In the genomic region with DNA sequence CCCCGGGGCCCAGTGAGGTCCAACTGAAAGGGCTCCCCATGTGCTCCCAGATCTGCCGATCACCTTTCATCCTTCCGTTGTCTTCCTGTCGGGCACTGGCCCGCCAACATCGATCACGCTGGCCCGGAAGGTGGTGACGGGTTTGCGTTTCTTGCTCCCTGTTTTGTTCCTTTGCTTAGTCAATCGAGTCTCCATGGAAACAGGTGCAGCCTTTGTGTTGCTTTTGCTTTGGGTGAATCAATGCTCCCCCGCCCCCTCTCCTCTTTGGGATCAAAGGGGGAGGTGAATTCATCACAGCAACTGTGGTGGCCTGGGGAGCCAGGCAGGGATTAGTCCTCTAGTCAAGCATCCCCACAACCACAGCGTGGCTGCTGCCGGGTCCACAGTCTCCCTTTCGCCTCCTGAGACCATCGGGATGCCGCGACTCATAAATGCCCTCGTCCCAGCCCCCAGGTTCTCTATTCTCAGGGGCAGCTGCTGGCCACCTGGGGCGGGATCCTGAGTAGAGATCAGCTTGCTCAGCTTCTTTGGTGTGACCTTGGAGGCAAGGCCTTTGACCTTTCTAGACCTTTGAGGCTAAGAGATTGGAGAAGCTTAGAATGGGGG, we compare ENCODE assay signal across 8 mouse cellular contexts. TPM values are rescaled to one million over a fixed set of nuclear protein-coding genes. Genes with fewer than 3 reads are reported as not detected.
DNase-seq lines count a peak whose midpoint lies in the region; ATAC-seq lines count a peak whose summit lies in the region.

No protein-coding gene starts in this region.

- H3K36me3 ChIP-seq in kidney, embryonic 16.5 days (ENCODE audit: insufficient read depth, low read length) = no peaks in the 10 kb centered on the region
- H3K36me3 ChIP-seq in hindbrain, embryonic 13.5 days = no peaks in the 10 kb centered on the region
- H3K36me3 ChIP-seq in midbrain, embryonic 10.5 days = peaks cover 8% of the 10 kb centered on the region

- H3K4me2 ChIP-seq in kidney, embryonic 16.5 days (replicated peaks; ENCODE audit: low read depth, low read length) = peak overlapping the region; percentile 28; the same call in 1 of the 2 replicates
- peak overlapping the region; percentile 46 for H3K4me2 ChIP-seq in hindbrain, embryonic 13.5 days

- no peak overlapping the region for H3K27ac ChIP-seq in kidney, embryonic 16.5 days (ENCODE audit: low read length)
- peak overlapping the region; percentile 18; the same call in 1 of the 2 replicates for H3K27ac ChIP-seq in brown adipose tissue, adult 24 weeks (replicated peaks; ENCODE audit: low read depth, low read length)
- peak overlapping the region; percentile 96 for H3K27ac ChIP-seq in hindbrain, embryonic 13.5 days
- H3K27ac ChIP-seq in midbrain, embryonic 10.5 days (replicated peaks) = peak overlapping the region; percentile 90

- 0 out of 2 replicates have a peak overlapping the region, but pooled peaks have one; percentile 29 for H3K9ac ChIP-seq in kidney, embryonic 16.5 days (replicated peaks; ENCODE audit: low read length)
- peak overlapping the region; percentile 62 for H3K9ac ChIP-seq in hindbrain, embryonic 13.5 days

- DNase-seq in kidney, adult 18-20 months = no peak
- DNase-seq in midbrain, embryonic 10.5 days (ENCODE audit: low spot score) = peak; percentile 96
- no peak for DNase-seq in thymus, postnatal 36 days
- no peak for DNase-seq in kidney, postnatal 25 days

- 12% methylated on average over 20 of the region's 20 CpGs for WGBS in kidney, embryonic 16.5 days
- WGBS in hindbrain, embryonic 13.5 days = 3% methylated on average over 20 of the region's 20 CpGs
- 1% methylated on average over 20 of the region's 20 CpGs for WGBS in midbrain, embryonic 10.5 days

- peaks cover 32% of the 10 kb centered on the region for H3K4me1 ChIP-seq in kidney, embryonic 16.5 days (ENCODE audit: insufficient read depth, low read length)
- H3K4me1 ChIP-seq in brown adipose tissue, adult 24 weeks (ENCODE audit: control insufficient read depth, insufficient read depth, insufficient read length, low read length) = peaks cover 34% of the 10 kb centered on the region
- H3K4me1 ChIP-seq in hindbrain, embryonic 13.5 days (replicated peaks) = peaks cover 60% of the 10 kb centered on the region
- peaks cover 100% of the 10 kb centered on the region for H3K4me1 ChIP-seq in midbrain, embryonic 10.5 days

- no peak for ATAC-seq in kidney, embryonic 16.5 days (ENCODE audit: low FRiP score, low TSS enrichment)
- peak; percentile 71 for ATAC-seq in hindbrain, embryonic 13.5 days (ENCODE audit: low FRiP score)
- ATAC-seq in activated CD4-positive, CD25-positive, alpha-beta regulatory T cell, adult 4 months = no peak

- H3K9me3 ChIP-seq in kidney, embryonic 16.5 days (ENCODE audit: low read length) = no peaks in the 10 kb centered on the region
- no peaks in the 10 kb centered on the region for H3K9me3 ChIP-seq in hindbrain, embryonic 13.5 days
- no peaks in the 10 kb centered on the region for H3K9me3 ChIP-seq in midbrain, embryonic 10.5 days (replicated peaks)

- H3K27me3 ChIP-seq in kidney, embryonic 16.5 days (ENCODE audit: insufficient read depth, low read length) = no peaks in the 10 kb centered on the region
- H3K27me3 ChIP-seq in hindbrain, embryonic 13.5 days = no peaks in the 10 kb centered on the region
- H3K27me3 ChIP-seq in midbrain, embryonic 10.5 days (ENCODE audit: low read depth, poor library complexity, severe bottlenecking) = no peaks in the 10 kb centered on the region

- H3K4me3 ChIP-seq in kidney, embryonic 16.5 days (ENCODE audit: low read length) = no peak overlapping the region
- no peak overlapping the region for H3K4me3 ChIP-seq in brown adipose tissue, adult 24 weeks (ENCODE audit: insufficient read depth, low read depth, low read length)
- H3K4me3 ChIP-seq in hindbrain, embryonic 13.5 days = 0 out of 2 replicates have a peak overlapping the region, but pooled peaks have one; percentile 4
- H3K4me3 ChIP-seq in midbrain, embryonic 10.5 days = peak overlapping the region; percentile 41

RNA-seq across cellular contexts. Expression of gene Cuedc1, which starts 41.5 kb away (rescaled TPM):
- polyA plus RNA-seq in kidney, embryonic 16.5 days (2015; fragmentation: Nextera tagmentation; extraction: Ambion mirVana) = 14.6 and 14.7 TPM in 2 replicates
- 7.3 and 15.9 TPM in 2 replicates for polyA plus RNA-seq in brown adipose tissue, adult 24 weeks (2012; ENCODE audit: insufficient read depth, insufficient read length, missing spikeins)
- polyA plus RNA-seq in hindbrain, embryonic 13.5 days (2015; fragmentation: Nextera tagmentation; extraction: Ambion mirVana) = 46.4 and 49.5 TPM in 2 replicates
- 26.4 and 27.2 TPM in 2 replicates for polyA plus RNA-seq in midbrain, embryonic 10.5 days (2016; fragmentation: Nextera tagmentation; extraction: Ambion mirVana)
- 1 to 10 TPM; 5.4 to 5.8 TPM for polyA plus RNA-seq in activated CD4-positive, CD25-positive, alpha-beta regulatory T cell, adult 4 months (2017; shearing (Covaris generic))

Comparison
In these comparisons a context has a peak if more than half of its experiments do, and no peak if none do; other contexts are left out.
1. H3K4me3 ChIP-seq: peak in hindbrain, embryonic 13.5 days (single experiment) and midbrain, embryonic 10.5 days (single experiment); none in kidney, embryonic 16.5 days (single experiment) and brown adipose tissue, adult 24 weeks (single experiment).